Comparison of ENCODE assay signal across 20 mouse cellular contexts in the genomic region with DNA sequence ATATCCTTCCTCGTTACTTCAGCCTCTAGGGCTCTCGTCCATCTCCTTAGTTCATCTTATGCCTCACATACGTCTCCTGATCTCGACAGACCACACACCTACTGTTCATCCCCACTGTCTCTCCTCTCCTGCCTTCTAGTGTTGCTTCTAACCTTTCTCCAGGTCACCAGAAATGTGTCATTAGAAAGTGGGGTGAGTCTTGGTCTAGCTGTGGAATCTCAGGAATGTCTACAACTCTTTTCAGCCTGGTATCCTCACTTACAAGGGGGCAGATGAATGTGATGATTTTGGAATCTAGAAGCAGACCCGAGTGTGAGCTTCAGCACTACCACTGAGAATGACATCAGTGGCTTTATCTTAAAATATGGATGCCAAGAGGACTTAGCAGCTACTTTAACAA. TPM values are rescaled to one million over a fixed set of nuclear protein-coding genes. Genes with fewer than 3 reads are reported as not detected.
DNase-seq lines count a peak whose midpoint lies in the region; ATAC-seq lines count a peak whose summit lies in the region.
"Had no signal": no experiment of that assay in that cellular context is flagged by ENCODE, and none has a peak within 500 bp of the region (broad histone marks: within the 10 kb centered on the region; RNA-seq: fewer than 3 reads in every experiment).

No protein-coding gene starts in this region.

- no peaks in the 10 kb centered on the region for H3K36me3 ChIP-seq in hindbrain, embryonic 12.5 days
- no peaks in the 10 kb centered on the region for H3K36me3 ChIP-seq in hindbrain, embryonic 16.5 days (ENCODE audit: control insufficient read depth, insufficient read depth, low read length)
- H3K36me3 ChIP-seq in embryonic facial prominence, embryonic 10.5 days (replicated peaks) = no peaks in the 10 kb centered on the region
- no peaks in the 10 kb centered on the region for H3K36me3 ChIP-seq in embryonic facial prominence, embryonic 13.5 days
- H3K36me3 ChIP-seq in limb, embryonic 12.5 days = no peaks in the 10 kb centered on the region
- H3K36me3 ChIP-seq in liver, embryonic 11.5 days (ENCODE audit: control insufficient read depth, insufficient read depth, low read length) = no peaks in the 10 kb centered on the region
- H3K36me3 ChIP-seq: forebrain, embryonic 12.5 days; heart, embryonic 15.5 days had no signal

- ATAC-seq in hindbrain, embryonic 12.5 days (ENCODE audit: low FRiP score) = no peak
- ATAC-seq in hindbrain, embryonic 16.5 days = no peak
- no peak for ATAC-seq in embryonic facial prominence, embryonic 13.5 days (ENCODE audit: insufficient number of reproducible peaks, insufficient read depth, low FRiP score, low TSS enrichment, low read depth)
- no peak for ATAC-seq in limb, embryonic 12.5 days (ENCODE audit: insufficient number of reproducible peaks, insufficient read depth, low FRiP score, low TSS enrichment, low read depth)
- ATAC-seq in liver, embryonic 11.5 days (replicated peaks; ENCODE audit: low FRiP score) = no peak
- ATAC-seq: forebrain, embryonic 16.5 days; hindbrain, postnatal 0 days had no signal

- no peaks in the 10 kb centered on the region for H3K27me3 ChIP-seq in hindbrain, embryonic 12.5 days
- H3K27me3 ChIP-seq in hindbrain, embryonic 16.5 days (replicated peaks; ENCODE audit: control insufficient read depth, insufficient read depth, low read length) = no peaks in the 10 kb centered on the region
- H3K27me3 ChIP-seq in embryonic facial prominence, embryonic 10.5 days (replicated peaks; ENCODE audit: low read depth, poor library complexity, severe bottlenecking) = no peaks in the 10 kb centered on the region
- H3K27me3 ChIP-seq in embryonic facial prominence, embryonic 13.5 days = no peaks in the 10 kb centered on the region
- H3K27me3 ChIP-seq in limb, embryonic 12.5 days = no peaks in the 10 kb centered on the region
- no peaks in the 10 kb centered on the region for H3K27me3 ChIP-seq in liver, embryonic 11.5 days (replicated peaks; ENCODE audit: control insufficient read depth, insufficient read depth, low read length)
- H3K27me3 ChIP-seq: CH12.LX; heart, embryonic 15.5 days had no signal

- 34% methylated on average over 5 of the region's 5 CpGs for WGBS in hindbrain, embryonic 12.5 days
- 40% methylated on average over 5 of the region's 5 CpGs for WGBS in hindbrain, embryonic 16.5 days
- WGBS in embryonic facial prominence, embryonic 10.5 days = 22% methylated on average over 5 of the region's 5 CpGs
- 34% methylated on average over 5 of the region's 5 CpGs for WGBS in embryonic facial prominence, embryonic 13.5 days
- 46% methylated on average over 5 of the region's 5 CpGs for WGBS in limb, embryonic 12.5 days
- WGBS in liver, embryonic 11.5 days = 53% methylated on average over 5 of the region's 5 CpGs

- H3K4me1 ChIP-seq in hindbrain, embryonic 12.5 days = peaks cover 18% of the 10 kb centered on the region
- H3K4me1 ChIP-seq in hindbrain, embryonic 16.5 days (ENCODE audit: control insufficient read depth, insufficient read depth, low read depth, low read length) = no peaks in the 10 kb centered on the region; the same call in 1 of the 2 replicates
- peaks cover 53% of the 10 kb centered on the region for H3K4me1 ChIP-seq in embryonic facial prominence, embryonic 10.5 days
- peaks cover 26% of the 10 kb centered on the region for H3K4me1 ChIP-seq in embryonic facial prominence, embryonic 13.5 days
- H3K4me1 ChIP-seq in limb, embryonic 12.5 days (replicated peaks) = peaks cover 29% of the 10 kb centered on the region
- H3K4me1 ChIP-seq in liver, embryonic 11.5 days (replicated peaks; ENCODE audit: control insufficient read depth, insufficient read depth, low read length) = no peaks in the 10 kb centered on the region

- H3K27ac ChIP-seq in hindbrain, embryonic 12.5 days = 0 out of 2 replicates have a peak overlapping the region, but pooled peaks have one; percentile 8
- H3K27ac ChIP-seq in hindbrain, embryonic 16.5 days (ENCODE audit: low read depth, low read length) = no peak overlapping the region
- peak overlapping the region; percentile 83 for H3K27ac ChIP-seq in embryonic facial prominence, embryonic 10.5 days (replicated peaks)
- H3K27ac ChIP-seq in embryonic facial prominence, embryonic 13.5 days = peak overlapping the region; percentile 73
- peak overlapping the region; percentile 36; the same call in 1 of the 2 replicates for H3K27ac ChIP-seq in limb, embryonic 12.5 days
- no peak overlapping the region for H3K27ac ChIP-seq in liver, embryonic 11.5 days (ENCODE audit: low read depth, low read length)
- H3K27ac ChIP-seq: forebrain, embryonic 12.5 days; heart, adult 2 months; heart, embryonic 15.5 days; hindbrain, postnatal 0 days had no signal

- H3K9me3 ChIP-seq in hindbrain, embryonic 12.5 days (replicated peaks) = no peaks in the 10 kb centered on the region
- no peaks in the 10 kb centered on the region for H3K9me3 ChIP-seq in hindbrain, embryonic 16.5 days (ENCODE audit: control insufficient read depth, low read length)
- H3K9me3 ChIP-seq in embryonic facial prominence, embryonic 10.5 days = no peaks in the 10 kb centered on the region
- no peaks in the 10 kb centered on the region for H3K9me3 ChIP-seq in embryonic facial prominence, embryonic 13.5 days
- no peaks in the 10 kb centered on the region for H3K9me3 ChIP-seq in limb, embryonic 12.5 days
- no peaks in the 10 kb centered on the region for H3K9me3 ChIP-seq in liver, embryonic 11.5 days (ENCODE audit: control insufficient read depth, low read length)
- H3K9me3 ChIP-seq: forebrain, embryonic 12.5 days; heart, embryonic 15.5 days had no signal

- no peak for DNase-seq in embryonic facial prominence, embryonic 10.5 days (ENCODE audit: low spot score)
- DNase-seq in spleen, adult 12 weeks (ENCODE audit: low spot score) = no peak
- no peak for DNase-seq in liver, embryonic 11.5 days (ENCODE audit: low spot score)
- no peak for DNase-seq in urinary bladder, postnatal 4 days (ENCODE audit: low spot score in 2 of 2)
- DNase-seq: adrenal gland, adult 2 months; adrenal gland, postnatal 25 days; cerebellum, adult 18-20 months; cerebellum, postnatal 10 days; gastrocnemius, postnatal 14 days; heart, adult 2 months; heart, postnatal 14 days had no signal

- H3K4me3 ChIP-seq in hindbrain, embryonic 12.5 days = no peak overlapping the region
- no peak overlapping the region for H3K4me3 ChIP-seq in hindbrain, embryonic 16.5 days (ENCODE audit: low read length)
- no peak overlapping the region for H3K4me3 ChIP-seq in embryonic facial prominence, embryonic 10.5 days
- H3K4me3 ChIP-seq in embryonic facial prominence, embryonic 13.5 days = no peak overlapping the region
- H3K4me3 ChIP-seq in limb, embryonic 12.5 days (replicated peaks) = no peak overlapping the region
- no peak overlapping the region for H3K4me3 ChIP-seq in liver, embryonic 11.5 days (ENCODE audit: low read depth, low read length)
- H3K4me3 ChIP-seq: forebrain, embryonic 12.5 days; heart, adult 2 months; heart, embryonic 15.5 days had no signal

- H3K9ac ChIP-seq in hindbrain, embryonic 12.5 days = no peak overlapping the region
- H3K9ac ChIP-seq in hindbrain, embryonic 16.5 days (ENCODE audit: low read depth, low read length) = no peak overlapping the region
- H3K9ac ChIP-seq in embryonic facial prominence, embryonic 13.5 days = no peak overlapping the region
- no peak overlapping the region for H3K9ac ChIP-seq in limb, embryonic 12.5 days (replicated peaks)
- H3K9ac ChIP-seq in liver, embryonic 11.5 days (ENCODE audit: low read depth, low read length) = no peak overlapping the region
- H3K9ac ChIP-seq: forebrain, embryonic 12.5 days; heart, embryonic 15.5 days had no signal

- H3K4me2 ChIP-seq in hindbrain, embryonic 12.5 days (replicated peaks) = no peak overlapping the region
- H3K4me2 ChIP-seq in hindbrain, embryonic 16.5 days (ENCODE audit: low read length) = no peak overlapping the region
- peak overlapping the region; percentile 44; the same call in 1 of the 2 replicates for H3K4me2 ChIP-seq in embryonic facial prominence, embryonic 13.5 days
- H3K4me2 ChIP-seq in limb, embryonic 12.5 days = no peak overlapping the region
- no peak overlapping the region for H3K4me2 ChIP-seq in liver, embryonic 11.5 days
- H3K4me2 ChIP-seq: forebrain, embryonic 12.5 days had no signal

RNA-seq across cellular contexts. Expression of a gene that starts 58.0 kb away (rescaled TPM):
- 58.4 and 63.1 TPM in 2 replicates for polyA plus RNA-seq in hindbrain, embryonic 12.5 days (2016; fragmentation: Nextera tagmentation; extraction: Ambion mirVana)
- polyA plus RNA-seq in hindbrain, embryonic 16.5 days (2015; fragmentation: Nextera tagmentation; extraction: Ambion mirVana) = 67.4 and 75.7 TPM in 2 replicates
- polyA plus RNA-seq in embryonic facial prominence, embryonic 10.5 days (2016; fragmentation: Nextera tagmentation; extraction: Ambion mirVana) = 17.3 and 26.7 TPM in 2 replicates
- 104 and 132 TPM in 2 replicates for polyA plus RNA-seq in embryonic facial prominence, embryonic 13.5 days (2015; fragmentation: Nextera tagmentation; extraction: Ambion mirVana)
- 58.6 and 58.8 TPM in 2 replicates for polyA plus RNA-seq in limb, embryonic 12.5 days (2016; fragmentation: Nextera tagmentation; extraction: Ambion mirVana)
- 20.5 and 26.9 TPM in 2 replicates for polyA plus RNA-seq in liver, embryonic 11.5 days (2014; fragmentation: Nextera tagmentation; extraction: Ambion mirVana)

Comparison
In these comparisons a context has a peak if more than half of its experiments do, and no peak if none do; other contexts are left out.
1. H3K27ac ChIP-seq: peak in hindbrain, embryonic 12.5 days (single experiment), embryonic facial prominence, embryonic 10.5 days (single experiment), embryonic facial prominence, embryonic 13.5 days (single experiment) and limb, embryonic 12.5 days (single experiment); none in hindbrain, embryonic 16.5 days (single experiment) and liver, embryonic 11.5 days (single experiment).